ENCODE assay signal across 26 mouse cellular contexts in the genomic region with DNA sequence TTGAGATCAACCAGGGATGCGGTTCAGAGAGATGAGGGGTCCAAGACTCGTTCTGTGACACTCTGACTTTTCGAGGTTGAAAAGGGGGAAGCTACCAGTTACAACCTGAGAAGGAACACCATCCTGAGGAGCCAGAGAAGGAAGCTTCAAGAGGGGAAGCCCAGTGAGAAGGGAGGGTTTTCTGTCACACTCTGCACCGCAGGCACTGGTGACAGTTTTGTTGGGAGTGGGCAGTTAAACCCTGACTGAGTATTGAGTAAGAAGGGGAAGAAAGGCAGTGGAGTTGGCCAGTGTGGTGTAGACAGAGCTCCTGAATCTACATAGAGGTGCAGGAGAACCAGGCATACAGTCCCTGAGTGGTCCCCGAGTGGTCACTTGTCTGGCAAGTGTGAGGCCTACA.
DNase-seq lines count a peak whose midpoint lies in the region; ATAC-seq lines count a peak whose summit lies in the region.
"Had no signal": no experiment of that assay in that cellular context is flagged by ENCODE, and none has a peak within 500 bp of the region (broad histone marks: within the 10 kb centered on the region; RNA-seq: fewer than 3 reads in every experiment).

No protein-coding gene starts in this region.

- peak; percentile 44 for DNase-seq in heart, adult 11 months
- DNase-seq in cerebellum, postnatal 36 days = no peak
- no peak for DNase-seq in gastrocnemius, adult 8-10 months (ENCODE audit: low spot score in 2 of 2)
- DNase-seq: adrenal gland, adult 8-10 months; adrenal gland, postnatal 14 days; adrenal gland, postnatal 36 days; B cell, adult 2 months; cerebellum, adult 11-12 months; cerebellum, adult 2 months; cerebellum, adult 9-11 months; cerebellum, postnatal 14 days; embryo, embryonic 11 days had no signal

- H3K9me3 ChIP-seq in heart, embryonic 11.5 days (replicated peaks; ENCODE audit: control insufficient read depth, low read length) = no peaks in the 10 kb centered on the region
- H3K9me3 ChIP-seq: embryonic facial prominence, embryonic 13.5 days; embryonic facial prominence, embryonic 15.5 days; forebrain, embryonic 10.5 days; forebrain, embryonic 12.5 days; G1E had no signal

- H3K27me3 ChIP-seq in heart, embryonic 11.5 days (ENCODE audit: control insufficient read depth, insufficient read depth, low read length) = no peaks in the 10 kb centered on the region
- H3K27me3 ChIP-seq: CH12.LX; embryonic facial prominence, embryonic 13.5 days; embryonic facial prominence, embryonic 15.5 days; forebrain, embryonic 12.5 days; Patski had no signal

- H3K9ac ChIP-seq in heart, embryonic 11.5 days (ENCODE audit: low read depth, low read length) = no peak overlapping the region
- H3K9ac ChIP-seq: embryonic facial prominence, embryonic 13.5 days; embryonic facial prominence, embryonic 15.5 days; forebrain, embryonic 12.5 days had no signal

- no peak for ATAC-seq in heart, embryonic 11.5 days (replicated peaks; ENCODE audit: insufficient number of reproducible peaks, low FRiP score, low TSS enrichment)
- ATAC-seq in hematopoietic stem cell, adult 5-6 weeks (replicated peaks in 1 of 2; ENCODE audit: insufficient read depth in 1 of 2, low FRiP score in 2 of 2, low TSS enrichment in 1 of 2, low read depth in 1 of 2, poor library complexity in 2 of 2, severe bottlenecking in 2 of 2) = peak; percentile 32 to 48; a peak in 2 of 4 replicates
- ATAC-seq: activated CD4-positive, CD25-positive, alpha-beta regulatory T cell, adult 4 months; CD4-positive, CD25-positive, alpha-beta regulatory T cell, adult 4 months; forebrain, embryonic 14.5 days; forebrain, embryonic 16.5 days; Patski had no signal

- no peaks in the 10 kb centered on the region for H3K36me3 ChIP-seq in heart, embryonic 11.5 days (ENCODE audit: control insufficient read depth, insufficient read depth, low read length)
- H3K36me3 ChIP-seq: embryonic facial prominence, embryonic 13.5 days; embryonic facial prominence, embryonic 15.5 days; forebrain, embryonic 10.5 days; forebrain, embryonic 12.5 days; G1E had no signal

- H3K27ac ChIP-seq in heart, embryonic 11.5 days (ENCODE audit: low read depth, low read length) = no peak overlapping the region
- H3K27ac ChIP-seq: embryonic facial prominence, embryonic 13.5 days; embryonic facial prominence, embryonic 15.5 days; forebrain, embryonic 10.5 days; forebrain, embryonic 12.5 days had no signal

- no peak overlapping the region for H3K4me2 ChIP-seq in heart, embryonic 11.5 days
- H3K4me2 ChIP-seq: embryonic facial prominence, embryonic 13.5 days; embryonic facial prominence, embryonic 15.5 days; forebrain, embryonic 12.5 days had no signal

- H3K4me1 ChIP-seq in heart, embryonic 11.5 days (ENCODE audit: control insufficient read depth, insufficient read depth, low read length) = no peaks in the 10 kb centered on the region
- H3K4me1 ChIP-seq: embryonic facial prominence, embryonic 13.5 days; embryonic facial prominence, embryonic 15.5 days had no signal

- 84% methylated on average over 5 of the region's 5 CpGs for WGBS in heart, embryonic 11.5 days (ENCODE audit: insufficient replicate concordance)

- no peak overlapping the region for H3K4me3 ChIP-seq in heart, embryonic 11.5 days (ENCODE audit: low read depth, low read length)
- H3K4me3 ChIP-seq: embryonic facial prominence, embryonic 13.5 days; embryonic facial prominence, embryonic 15.5 days; erythroblast, embryonic 14.5 days; forebrain, embryonic 10.5 days; forebrain, embryonic 12.5 days had no signal
